Mouse (Mus musculus) liver, embryonic 13.5 days (tissue): Measurements from ENCODE around the gene Azin2. TPM values are rescaled to one million over a fixed set of nuclear protein-coding genes. Genes with fewer than 3 reads are reported as not detected.

Experiments used
- ATAC-seq: fragments of 200-750 bp; cut with Nextera tagmentation; 2 replicates; pipeline ENCODE4 v1.8.0; 2017; ENCODE audit warnings: low read depth, mild to moderate bottlenecking, moderate number of reproducible peaks, moderate library complexity
- DNase-seq: peaks from one replicate; pipeline ENCODE4 v3.0.0; 2022
- H3K27ac ChIP-seq: fragments of 300-500 bp; sonication (generic); 2 replicates; pipeline ENCODE4 v1.5.1; 2015; ENCODE audit warnings: moderate library complexity, mild to moderate bottlenecking, inconsistent platforms
- H3K27me3 ChIP-seq: fragments of 300-500 bp; sonication (generic); 2 replicates; pipeline ENCODE4 v1.6.1; 2015; ENCODE audit warnings: mild to moderate bottlenecking, inconsistent platforms
- H3K36me3 ChIP-seq: fragments of 300-500 bp; sonication (generic); 2 replicates; pipeline ENCODE4 v1.6.1; 2015; ENCODE audit warnings: mild to moderate bottlenecking, inconsistent platforms
- H3K4me1 ChIP-seq: fragments of 300-500 bp; sonication (generic); replicated peaks from 2 replicates; pipeline ENCODE4 v1.6.1; 2015; ENCODE audit warnings: inconsistent platforms
- H3K4me2 ChIP-seq: fragments of 300-500 bp; sonication (generic); 2 replicates; pipeline ENCODE4 v1.6.1; 2015; ENCODE audit warnings: inconsistent platforms, mild to moderate bottlenecking, moderate library complexity
- H3K4me3 ChIP-seq: fragments of 300-500 bp; sonication (generic); replicated peaks from 2 replicates; pipeline ENCODE4 v1.5.1; 2015; ENCODE audit warnings: mild to moderate bottlenecking, inconsistent platforms
- H3K9ac ChIP-seq: fragments of 300-500 bp; sonication (generic); 2 replicates; pipeline ENCODE4 v1.6.1; 2015; ENCODE audit warnings: mild to moderate bottlenecking, inconsistent platforms
- H3K9me3 ChIP-seq: fragments of 300-500 bp; sonication (generic); replicated peaks from 2 replicates; pipeline ENCODE4 v1.6.1; 2016; ENCODE audit warnings: inconsistent platforms
- WGBS: fragments of 180-500 bp; shearing (Covaris S2); methylation state at CpG from one replicate; pipeline ENCODE4 v1.1.7; 2015; ENCODE audit not compliant: insufficient replicate concordance; 5-methylcytosine and 5-hydroxymethylcytosine counted together
- polyA plus RNA-seq: library from polyadenylated mRNA; unstranded; fragments of >200 nt; fragmentation: Nextera tagmentation; extraction: Ambion mirVana; gene quantifications from 2 replicates; pipeline ENCODE4 v1.2.1, GENCODE M21; 2015

The Azin2 gene
- polyA plus RNA-seq, 1 experiment from 2014 or later, result 1.2 TPM

- under 1% methylated on average over 49 of the region's 49 CpGs for WGBS
- H3K27me3 ChIP-seq, result 0 out of 2 replicates have a peak, but pooled peaks cover 4% of the 10 kb centered on the region
- peaks cover 50% of the 10 kb centered on the region for H3K4me1 ChIP-seq
- ATAC-seq, result peak; percentile 99
- no peaks in the 10 kb centered on the region for H3K9me3 ChIP-seq
- peak overlapping the region; percentile 89 for H3K9ac ChIP-seq
- H3K36me3 ChIP-seq, result peaks cover 26% of the 10 kb centered on the region
- H3K4me2 ChIP-seq, result peak overlapping the region; percentile 91
- DNase-seq, result peak; percentile 78
- peak overlapping the region; percentile 81 for H3K4me3 ChIP-seq
- H3K27ac ChIP-seq, result peak overlapping the region; percentile 60
These were observed 30.9 kb upstream of the Azin2 start for GRCm38 (mm10) chr4:128993025-128993662.

- Histone ChIP-seq H3K4me1 (peaks cover 40% of the 10 kb centered on the region), H3K27ac (peak overlapping the region; percentile 14; the same call in 1 of the 2 replicates), H3K4me3 (no peak overlapping the region), H3K4me2 (no peak overlapping the region), H3K9me3 (no peaks in the 10 kb centered on the region), H3K9ac (no peak overlapping the region; the same call in 1 of the 2 replicates), H3K27me3 (peaks cover 9% of the 10 kb centered on the region; the same call in 1 of the 2 replicates), H3K36me3 (peaks cover 19% of the 10 kb centered on the region; the same call in 1 of the 2 replicates)
- ATAC-seq, result no peak
- DNase-seq, result no peak
- WGBS, result 80% methylated on average over 3 of the region's 3 CpGs
These were observed 29.9 kb upstream of the Azin2 start for GRCm38 (mm10) chr4:128992176-128992575.

- DNase-seq (no peak), ATAC-seq (no peak)
- WGBS, result 85% methylated on average over 9 of the region's 9 CpGs
- Histone ChIP-seq H3K4me2 (peak within 1 kb of the TSS; percentile 91), H3K27ac (peak within 1 kb of the TSS; percentile 14; the same call in 1 of the 2 replicates), H3K4me1 (peaks cover 34% of the 10 kb centered on the region), H3K36me3 (peaks cover 16% of the 10 kb centered on the region; the same call in 1 of the 2 replicates), H3K27me3 (peaks cover 9% of the 10 kb centered on the region; the same call in 1 of the 2 replicates), H3K9me3 (no peaks in the 10 kb centered on the region), H3K9ac (no peak within 1 kb of the TSS; the same call in 1 of the 2 replicates), H3K4me3 (peak within 1 kb of the TSS; percentile 81)
These were observed 29.3 kb upstream of the Azin2 start, which contains the start of gene Ak2 for GRCm38 (mm10) chr4:128991500-128992008. TSS of gene Ak2 (plus strand) at chr4:128991958.

- H3K36me3 ChIP-seq, result no peaks in the 10 kb centered on the region
- WGBS, result 61% methylated on average over 11 of the region's 11 CpGs
- peaks cover 17% of the 10 kb centered on the region for H3K4me1 ChIP-seq
- peaks cover 9% of the 10 kb centered on the region; the same call in 1 of the 2 replicates for H3K27me3 ChIP-seq
- no peak overlapping the region for H3K4me2 ChIP-seq
- no peaks in the 10 kb centered on the region for H3K9me3 ChIP-seq
- no peak overlapping the region for H3K9ac ChIP-seq
- no peak overlapping the region for H3K27ac ChIP-seq
- ATAC-seq (no peak), DNase-seq (no peak)
- no peak overlapping the region for H3K4me3 ChIP-seq
These were observed 27.4 kb upstream of the Azin2 start for GRCm38 (mm10) chr4:128989678-128990077.

- no peak overlapping the region for H3K9ac ChIP-seq
- DNase-seq (no peak), ATAC-seq (no peak)
- peaks cover 9% of the 10 kb centered on the region; the same call in 1 of the 2 replicates for H3K27me3 ChIP-seq
- H3K36me3 ChIP-seq, result no peaks in the 10 kb centered on the region
- H3K4me1 ChIP-seq, result peaks cover 14% of the 10 kb centered on the region
- 40% methylated on average over 3 of the region's 3 CpGs for WGBS
- no peaks in the 10 kb centered on the region for H3K9me3 ChIP-seq
- no peak overlapping the region for H3K4me2 ChIP-seq
- no peak overlapping the region for H3K27ac ChIP-seq
- no peak overlapping the region for H3K4me3 ChIP-seq
These were observed 26.7 kb upstream of the Azin2 start for GRCm38 (mm10) chr4:128988911-128989310.

- Histone ChIP-seq H3K27me3 (peaks cover 9% of the 10 kb centered on the region; the same call in 1 of the 2 replicates), H3K9me3 (no peaks in the 10 kb centered on the region), H3K4me1 (peaks cover 21% of the 10 kb centered on the region), H3K27ac (no peak overlapping the region), H3K4me3 (no peak overlapping the region), H3K9ac (no peak overlapping the region), H3K36me3 (no peaks in the 10 kb centered on the region), H3K4me2 (no peak overlapping the region)
- DNase-seq (no peak), ATAC-seq (no peak)
- 64% methylated on average over 3 of the region's 3 CpGs for WGBS
These were observed 22.4 kb upstream of the Azin2 start for GRCm38 (mm10) chr4:128984600-128984999.

GRCm38 (mm10) chr4:128983656-128984055, 21.4 kb upstream of the Azin2 start:
- DNase-seq, result no peak
- no peaks in the 10 kb centered on the region for H3K9me3 ChIP-seq
- 0 out of 2 replicates have a peak overlapping the region, but pooled peaks have one; percentile 13 for H3K27ac ChIP-seq
- no peak overlapping the region for H3K4me3 ChIP-seq
- H3K4me2 ChIP-seq, result no peak overlapping the region
- 32% methylated on average over 2 of the region's 2 CpGs for WGBS
- H3K9ac ChIP-seq, result no peak overlapping the region
- H3K27me3 ChIP-seq, result peaks cover 5% of the 10 kb centered on the region; the same call in 1 of the 2 replicates
- ATAC-seq, result peak; percentile 71
- no peaks in the 10 kb centered on the region for H3K36me3 ChIP-seq
- peaks cover 21% of the 10 kb centered on the region for H3K4me1 ChIP-seq

GRCm38 (mm10) chr4:128983151-128983550, 20.9 kb upstream of the Azin2 start:
- H3K9me3 ChIP-seq, result no peaks in the 10 kb centered on the region
- DNase-seq (no peak), ATAC-seq (no peak)
- no peak overlapping the region for H3K4me3 ChIP-seq
- peaks cover 21% of the 10 kb centered on the region for H3K4me1 ChIP-seq
- WGBS, result 47% methylated on average over 2 of the region's 2 CpGs
- H3K27ac ChIP-seq, result no peak overlapping the region
- no peak overlapping the region for H3K4me2 ChIP-seq
- H3K36me3 ChIP-seq, result no peaks in the 10 kb centered on the region
- H3K27me3 ChIP-seq, result peaks cover 5% of the 10 kb centered on the region; the same call in 1 of the 2 replicates
- no peak overlapping the region for H3K9ac ChIP-seq

- Histone ChIP-seq H3K4me2 (peak overlapping the region; percentile 25; the same call in 1 of the 2 replicates), H3K4me3 (no peak overlapping the region), H3K27me3 (no peaks in the 10 kb centered on the region), H3K9ac (no peak overlapping the region), H3K9me3 (no peaks in the 10 kb centered on the region), H3K27ac (no peak overlapping the region), H3K4me1 (peaks cover 21% of the 10 kb centered on the region), H3K36me3 (no peaks in the 10 kb centered on the region)
- DNase-seq (no peak), ATAC-seq (no peak)
- WGBS, result 38% methylated on average over 11 of the region's 11 CpGs
These were observed 19.6 kb upstream of the Azin2 start for GRCm38 (mm10) chr4:128981833-128982180.

- Histone ChIP-seq H3K4me3 (no peak overlapping the region), H3K27me3 (no peaks in the 10 kb centered on the region), H3K4me1 (peaks cover 21% of the 10 kb centered on the region), H3K9me3 (no peaks in the 10 kb centered on the region), H3K4me2 (peak overlapping the region; percentile 25; the same call in 1 of the 2 replicates), H3K9ac (no peak overlapping the region), H3K36me3 (no peaks in the 10 kb centered on the region), H3K27ac (no peak overlapping the region)
- 18% methylated on average over 12 of the region's 12 CpGs for WGBS
- no peak for ATAC-seq
- no peak for DNase-seq
These were observed 18.9 kb upstream of the Azin2 start for GRCm38 (mm10) chr4:128980890-128981832.

GRCm38 (mm10) chr4:128978634-128979033, 16.4 kb upstream of the Azin2 start:
- Histone ChIP-seq H3K4me3 (no peak overlapping the region), H3K4me2 (no peak overlapping the region), H3K27me3 (no peaks in the 10 kb centered on the region), H3K9me3 (no peaks in the 10 kb centered on the region), H3K27ac (no peak overlapping the region), H3K4me1 (peaks cover 15% of the 10 kb centered on the region), H3K9ac (no peak overlapping the region), H3K36me3 (no peaks in the 10 kb centered on the region)
- no peak for ATAC-seq
- DNase-seq, result no peak
- 25% methylated on average over 1 of the region's 1 CpGs for WGBS
